Mouse (Mus musculus) erythroblast, embryonic 14.5 days (primary cell): ENCODE results near the gene Helz.

Experiments used
- GATA1 ChIP-seq: IDR thresholded peaks from 2 replicates; pipeline ENCODE4 v1.6.1; 2012; ENCODE audit warnings: low read length, inconsistent platforms, mixed read lengths
- TAL1 ChIP-seq: IDR thresholded peaks from 3 replicates; pipeline ENCODE4 v1.6.1; 2012; ENCODE audit warnings: low read length, inconsistent platforms, mixed read lengths

DNA sequence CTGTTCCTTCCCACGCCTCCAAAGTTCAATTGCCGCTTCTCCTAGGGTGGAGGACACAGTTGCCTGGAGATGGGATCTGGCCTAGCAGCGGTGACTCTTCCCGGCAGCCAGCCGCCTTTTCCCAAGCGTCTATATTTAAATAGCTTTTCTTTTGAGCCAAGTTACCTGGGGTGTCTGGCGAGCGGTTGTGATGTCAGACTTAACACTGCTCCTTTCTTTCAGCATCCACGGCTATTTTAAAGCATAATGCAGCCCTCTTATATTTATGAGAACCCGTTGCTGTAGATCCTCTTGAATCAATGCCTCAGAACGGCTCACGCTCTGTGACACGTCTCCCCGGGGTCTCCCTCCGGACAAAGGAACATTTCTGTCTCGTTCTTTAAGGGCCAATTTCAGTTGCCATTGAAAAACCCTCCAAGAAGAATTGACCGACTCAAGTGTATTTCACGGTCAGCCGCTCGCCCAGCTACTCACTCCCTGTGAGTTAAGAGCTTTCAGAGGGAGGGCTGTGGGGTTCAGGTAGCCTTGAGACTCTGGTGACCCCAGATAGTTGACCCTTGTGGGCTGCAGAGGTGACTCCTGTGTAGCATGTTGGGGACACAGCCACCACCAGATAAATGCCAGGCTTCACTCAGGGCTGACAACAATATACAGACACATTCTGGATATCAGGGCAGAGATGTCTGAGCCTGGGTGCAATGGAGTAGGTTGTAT, 160.3 kb downstream of the Helz start:
- TF ChIP-seq GATA1, result no peak
- TF ChIP-seq TAL1, result no peak
